ENCODE assay signal across 24 mouse cellular contexts in genomic region chr10:18176722-18177121, GRCm38 (mm10). TPM values are rescaled to one million over a fixed set of nuclear protein-coding genes. Genes with fewer than 3 reads are reported as not detected.
DNase-seq lines count a peak whose midpoint lies in the region; ATAC-seq lines count a peak whose summit lies in the region.
"Had no signal": no experiment of that assay in that cellular context is flagged by ENCODE, and none has a peak within 500 bp of the region (broad histone marks: within the 10 kb centered on the region; RNA-seq: fewer than 3 reads in every experiment).

No protein-coding gene starts in this region.

- no peak overlapping the region for H3K27ac ChIP-seq in midbrain, embryonic 11.5 days (ENCODE audit: low read depth, low read length)
- H3K27ac ChIP-seq in midbrain, embryonic 13.5 days = no peak overlapping the region
- H3K27ac ChIP-seq: embryonic facial prominence, embryonic 10.5 days; embryonic facial prominence, embryonic 12.5 days; forebrain, embryonic 10.5 days; forebrain, embryonic 12.5 days had no signal

- H3K4me1 ChIP-seq in midbrain, embryonic 11.5 days (ENCODE audit: control insufficient read depth, insufficient read depth, low read length) = no peaks in the 10 kb centered on the region
- no peaks in the 10 kb centered on the region for H3K4me1 ChIP-seq in midbrain, embryonic 13.5 days (replicated peaks)
- H3K4me1 ChIP-seq: embryonic facial prominence, embryonic 10.5 days; embryonic facial prominence, embryonic 12.5 days; forebrain, embryonic 10.5 days; forebrain, embryonic 12.5 days had no signal

- peak; percentile 31 for DNase-seq in midbrain, embryonic 11.5 days (ENCODE audit: low spot score, missing footprints)
- no peak for DNase-seq in right cerebral cortex, postnatal 36 days (ENCODE audit: low spot score in 2 of 2)
- no peak for DNase-seq in layer of hippocampus, postnatal 36 days
- DNase-seq: adrenal gland, adult 2 months; adrenal gland, postnatal 10 days; adrenal gland, postnatal 25 days; cerebellum, adult 11 months; cerebellum, adult 18-20 months; cerebellum, adult 8-10 months; cerebellum, adult 9-11 months; cerebellum, postnatal 14 days; cerebellum, postnatal 36 days had no signal

- H3K9ac ChIP-seq in midbrain, embryonic 11.5 days (ENCODE audit: low read length) = no peak overlapping the region
- H3K9ac ChIP-seq in midbrain, embryonic 13.5 days (replicated peaks) = no peak overlapping the region
- H3K9ac ChIP-seq: embryonic facial prominence, embryonic 12.5 days; forebrain, embryonic 12.5 days had no signal

- 95% methylated on average over 7 of the region's 7 CpGs for WGBS in midbrain, embryonic 11.5 days
- 95% methylated on average over 7 of the region's 7 CpGs for WGBS in midbrain, embryonic 13.5 days

- H3K27me3 ChIP-seq in midbrain, embryonic 11.5 days (ENCODE audit: control insufficient read depth, insufficient read depth, low read length) = no peaks in the 10 kb centered on the region
- H3K27me3 ChIP-seq in midbrain, embryonic 13.5 days = no peaks in the 10 kb centered on the region
- H3K27me3 ChIP-seq: embryonic facial prominence, embryonic 12.5 days; forebrain, embryonic 12.5 days had no signal

- H3K9me3 ChIP-seq in midbrain, embryonic 11.5 days (ENCODE audit: control insufficient read depth, low read length) = no peaks in the 10 kb centered on the region
- H3K9me3 ChIP-seq in midbrain, embryonic 13.5 days = no peaks in the 10 kb centered on the region
- H3K9me3 ChIP-seq: embryonic facial prominence, embryonic 10.5 days; embryonic facial prominence, embryonic 12.5 days; forebrain, embryonic 10.5 days; forebrain, embryonic 12.5 days had no signal

- H3K4me2 ChIP-seq in midbrain, embryonic 11.5 days = no peak overlapping the region
- no peak overlapping the region for H3K4me2 ChIP-seq in midbrain, embryonic 13.5 days (replicated peaks)
- H3K4me2 ChIP-seq: embryonic facial prominence, embryonic 12.5 days; forebrain, embryonic 12.5 days had no signal

- no peaks in the 10 kb centered on the region for H3K36me3 ChIP-seq in midbrain, embryonic 11.5 days (ENCODE audit: control insufficient read depth, insufficient read depth, low read length)
- H3K36me3 ChIP-seq in midbrain, embryonic 13.5 days = no peaks in the 10 kb centered on the region
- H3K36me3 ChIP-seq: embryonic facial prominence, embryonic 10.5 days; embryonic facial prominence, embryonic 12.5 days; forebrain, embryonic 10.5 days; forebrain, embryonic 12.5 days had no signal

- no peak overlapping the region for H3K4me3 ChIP-seq in midbrain, embryonic 11.5 days (ENCODE audit: low read depth, low read length)
- H3K4me3 ChIP-seq in midbrain, embryonic 13.5 days (replicated peaks) = no peak overlapping the region
- H3K4me3 ChIP-seq: embryonic facial prominence, embryonic 10.5 days; embryonic facial prominence, embryonic 12.5 days; forebrain, embryonic 10.5 days; forebrain, embryonic 12.5 days had no signal

- no peak for ATAC-seq in midbrain, embryonic 11.5 days (ENCODE audit: low FRiP score)
- no peak for ATAC-seq in midbrain, embryonic 13.5 days
- ATAC-seq in common myeloid progenitor, adult 5-6 weeks (replicated peaks; ENCODE audit: low read depth, poor library complexity, severe bottlenecking) = peak; percentile 64
- ATAC-seq in megakaryocyte, adult 5-6 weeks (ENCODE audit: poor library complexity, severe bottlenecking) = peak; percentile 61
- no peak for ATAC-seq in erythroid progenitor cell, adult 5-6 weeks (replicated peaks; ENCODE audit: low FRiP score, poor library complexity, severe bottlenecking)
- ATAC-seq: forebrain, embryonic 14.5 days; forebrain, embryonic 16.5 days had no signal

RNA-seq across cellular contexts. Expression of gene Ect2l, which starts 34.0 kb away (rescaled TPM):
- 0.22 TPM in 2 replicates for polyA plus RNA-seq in midbrain, embryonic 11.5 days (2014; fragmentation: Nextera tagmentation; extraction: Ambion mirVana)
- 0.35 and 0.73 TPM in 2 replicates for polyA plus RNA-seq in midbrain, embryonic 13.5 days (2015; fragmentation: Nextera tagmentation; extraction: Ambion mirVana)
- not detected in 2 replicates for total RNA-seq in common myeloid progenitor, adult 5-6 weeks (2017)
- total RNA-seq in megakaryocyte, adult 5-6 weeks (2015) = not detected in 2 replicates
- not detected in 2 replicates for total RNA-seq in megakaryocyte, adult 5-6 weeks (2017)
- not detected in 2 replicates for total RNA-seq in erythroid progenitor cell, adult 5-6 weeks (2015; ENCODE audit: low replicate concordance)
- not detected in 2 replicates for total RNA-seq in erythroid progenitor cell, adult 5-6 weeks (2017; ENCODE audit: low replicate concordance)
- total RNA-seq in layer of hippocampus, postnatal 36 days (2021) = under 1 TPM; 0.42 to 0.53 TPM
- total RNA-seq: adrenal gland, adult 2 months; adrenal gland, postnatal 10 days; adrenal gland, postnatal 25 days; ES-E14; MEL had no signal
- polyA plus RNA-seq: adrenal gland, adult 2 months had no signal

RNA-seq across cellular contexts. Expression of gene Ccdc28a, which starts 58.1 kb away (rescaled TPM):
- polyA plus RNA-seq in midbrain, embryonic 11.5 days (2014; fragmentation: Nextera tagmentation; extraction: Ambion mirVana) = 6.4 and 7.0 TPM in 2 replicates
- polyA plus RNA-seq in midbrain, embryonic 13.5 days (2015; fragmentation: Nextera tagmentation; extraction: Ambion mirVana) = 8.7 and 8.9 TPM in 2 replicates
- 8.5 and 10.2 TPM in 2 replicates for total RNA-seq in common myeloid progenitor, adult 5-6 weeks (2017)
- total RNA-seq in megakaryocyte, adult 5-6 weeks (2015) = 9.7 and 12.4 TPM in 2 replicates
- total RNA-seq in megakaryocyte, adult 5-6 weeks (2017) = 5.9 and 6.9 TPM in 2 replicates
- 8.8 and 11.2 TPM in 2 replicates for total RNA-seq in erythroid progenitor cell, adult 5-6 weeks (2015; ENCODE audit: low replicate concordance)
- total RNA-seq in erythroid progenitor cell, adult 5-6 weeks (2017; ENCODE audit: low replicate concordance) = 2.2 and 6.9 TPM in 2 replicates
- total RNA-seq in layer of hippocampus, postnatal 36 days (2021) = 10 to 100 TPM; 31.9 to 36.4 TPM

Comparison
In these comparisons a context has a peak if more than half of its experiments do, and no peak if none do; other contexts are left out.
1. ATAC-seq: peak in common myeloid progenitor, adult 5-6 weeks (single experiment) and megakaryocyte, adult 5-6 weeks (single experiment); none in midbrain, embryonic 11.5 days (single experiment), midbrain, embryonic 13.5 days (single experiment) and erythroid progenitor cell, adult 5-6 weeks (single experiment).